Mouse (Mus musculus) hindbrain, postnatal 0 days (tissue): ENCODE measurements around the gene Rmi1. TPM values are rescaled to one million over a fixed set of nuclear protein-coding genes. Genes with fewer than 3 reads are reported as not detected.
"Not testable (repeated sequence)": the region's sequence is repeated elsewhere in the genome, so short reads cannot be mapped to it uniquely, and the experiment has no call there.

Source experiments
- ATAC-seq: fragments of 200-750 bp; cut with Nextera tagmentation; 2 replicates; pipeline ENCODE4 v1.8.0; 2017; ENCODE audit warnings: mild to moderate bottlenecking, moderate TSS enrichment, moderate library complexity
- DNase-seq: peaks from one replicate; pipeline ENCODE4 v3.0.0-alpha.2; 2015; ENCODE audit warnings: low spot score
- H3K27ac ChIP-seq: fragments of 300-500 bp; sonication (generic); 2 replicates; pipeline ENCODE4 v1.5.1; 2014; ENCODE audit warnings: mild to moderate bottlenecking
- H3K27me3 ChIP-seq: fragments of 300-500 bp; sonication (generic); 2 replicates; pipeline ENCODE4 v1.6.1; 2014; ENCODE audit warnings: low read length, mixed read lengths; ENCODE audit not compliant: insufficient read depth
- H3K36me3 ChIP-seq: fragments of 300-500 bp; sonication (generic); 2 replicates; pipeline ENCODE4 v1.6.1; 2014; ENCODE audit warnings: low read length, mixed read lengths; ENCODE audit not compliant: insufficient read depth
- H3K4me1 ChIP-seq: fragments of 300-500 bp; sonication (generic); 2 replicates; pipeline ENCODE4 v1.6.1; 2014; ENCODE audit warnings: antibody characterized with exemption, low read length, mixed read lengths; ENCODE audit not compliant: insufficient read depth
- H3K4me2 ChIP-seq: fragments of 300-500 bp; sonication (generic); 2 replicates; pipeline ENCODE4 v1.6.1; 2014; ENCODE audit warnings: low read depth, mild to moderate bottlenecking, low read length, moderate library complexity, mixed read lengths
- H3K4me3 ChIP-seq: fragments of 300-500 bp; sonication (generic); 2 replicates; pipeline ENCODE4 v1.5.1; 2014; ENCODE audit warnings: low read length
- H3K9ac ChIP-seq: fragments of 300-500 bp; sonication (generic); replicated peaks from 2 replicates; pipeline ENCODE4 v1.6.1; 2014; ENCODE audit warnings: mild to moderate bottlenecking, low read length, moderate library complexity, mixed read lengths
- H3K9me3 ChIP-seq: fragments of 300-500 bp; sonication (generic); 2 replicates; pipeline ENCODE4 v1.6.1; 2016; ENCODE audit warnings: low read length, mixed read lengths
- CTCF ChIP-seq: IDR thresholded peaks from 2 replicates; pipeline ENCODE4 v1.5.1; 2016; ENCODE audit warnings: antibody characterized with exemption, control low read depth, low read depth
- WGBS: fragments of 180-500 bp; shearing (Covaris S2); extraction: QIAGEN DNeasy Blood & Tissue Kit; methylation state at CpG from one replicate; pipeline ENCODE4 v1.1.7; 2014; 5-methylcytosine and 5-hydroxymethylcytosine counted together
- polyA plus RNA-seq: library from polyadenylated mRNA; unstranded; fragments of >200 nt; fragmentation: Nextera tagmentation; extraction: Ambion mirVana; gene quantifications from 2 replicates; pipeline ENCODE4 v1.2.1, GENCODE M21; 2015
- total RNA-seq: library from RNA; depleted of rRNA; stranded (reverse); fragments of >200 nt; gene quantifications from 2 replicates; pipeline ENCODE4 v1.2.3, GENCODE M21; 2014

Gene Rmi1
- total and polyA plus RNA-seq, 2 experiments from 2014 or later: 11.1 to 19.5 TPM

- peak; percentile 18; the same call in 1 of the 2 replicates for TF ChIP-seq CTCF
- peak within 1 kb of the TSS; percentile 87 for H3K4me2 ChIP-seq
- WGBS: 3% methylated on average over 80 of the region's 80 CpGs
- peaks cover 19% of the 10 kb centered on the region for H3K36me3 ChIP-seq
- no peaks in the 10 kb centered on the region for H3K9me3 ChIP-seq
- H3K4me1 ChIP-seq: no peaks in the 10 kb centered on the region; the same call in 1 of the 2 replicates
- H3K4me3 ChIP-seq: peak within 1 kb of the TSS; percentile 63
- no peaks in the 10 kb centered on the region for H3K27me3 ChIP-seq
- DNase-seq (peak; percentile 77), ATAC-seq (peak; percentile 80)
- H3K9ac ChIP-seq: peak within 1 kb of the TSS; percentile 73
- H3K27ac ChIP-seq: peak within 1 kb of the TSS; percentile 62
Observed at GRCm38 (mm10) chr13:58384779-58385546, 17.1 kb upstream of the Rmi1 start, which contains the start of gene 2210016F16Rik. Gene 2210016F16Rik (minus strand): TSS chr13:58385225.

- no peak for DNase-seq
- Histone ChIP-seq H3K9me3 (no peaks in the 10 kb centered on the region), H3K36me3 (peaks cover 24% of the 10 kb centered on the region), H3K4me3 (peak overlapping the region; percentile 63), H3K27ac (peak overlapping the region; percentile 62; the same call in 1 of the 2 replicates), H3K9ac (no peak overlapping the region), H3K27me3 (no peaks in the 10 kb centered on the region), H3K4me1 (no peaks in the 10 kb centered on the region; the same call in 1 of the 2 replicates), H3K4me2 (peak overlapping the region; percentile 87)
- TF ChIP-seq CTCF: no peak
- no peak for ATAC-seq
- 85% methylated on average over 7 of the region's 7 CpGs for WGBS
Observed at GRCm38 (mm10) chr13:58385547-58385920, 16.5 kb upstream of the Rmi1 start.

DNA sequence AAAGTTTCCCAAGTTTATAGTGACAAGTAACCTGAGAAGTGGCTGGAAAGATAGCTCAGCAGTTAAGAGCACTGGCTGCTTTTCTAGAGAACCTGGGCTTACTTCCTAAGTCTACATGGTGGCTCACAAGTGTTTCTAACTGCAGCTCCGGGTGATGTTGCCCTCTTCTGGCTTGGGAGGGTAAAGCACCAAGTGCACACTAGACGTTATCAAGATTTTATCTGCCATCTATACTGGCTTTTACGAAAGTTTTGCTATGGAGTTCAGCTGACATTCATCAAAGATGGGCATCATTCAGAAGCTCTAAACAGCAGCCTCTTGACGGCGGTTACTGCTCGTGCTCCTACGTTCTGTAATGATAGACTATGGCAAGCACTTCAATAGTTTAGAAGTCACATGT is 14.1 kb upstream of the Rmi1 start:
- ATAC-seq: peak; percentile 50
- peak; percentile 87 for TF ChIP-seq CTCF
- 11% methylated on average over 7 of the region's 7 CpGs for WGBS

GRCm38 (mm10) chr13:58388379-58388778 is 13.7 kb upstream of the Rmi1 start:
- no peak for ATAC-seq

More for the DNA sequence above, 14.1 kb upstream of the Rmi1 start:
- DNase-seq: peak; percentile 83
- H3K36me3 ChIP-seq: peaks cover 17% of the 10 kb centered on the region
- H3K4me1 ChIP-seq: no peaks in the 10 kb centered on the region; the same call in 1 of the 2 replicates
- H3K9ac ChIP-seq: no peak overlapping the region
- no peak overlapping the region for H3K4me2 ChIP-seq
- H3K27me3 ChIP-seq: no peaks in the 10 kb centered on the region
- no peak overlapping the region for H3K4me3 ChIP-seq
- no peaks in the 10 kb centered on the region for H3K9me3 ChIP-seq
- H3K27ac ChIP-seq: no peak overlapping the region

DNA sequence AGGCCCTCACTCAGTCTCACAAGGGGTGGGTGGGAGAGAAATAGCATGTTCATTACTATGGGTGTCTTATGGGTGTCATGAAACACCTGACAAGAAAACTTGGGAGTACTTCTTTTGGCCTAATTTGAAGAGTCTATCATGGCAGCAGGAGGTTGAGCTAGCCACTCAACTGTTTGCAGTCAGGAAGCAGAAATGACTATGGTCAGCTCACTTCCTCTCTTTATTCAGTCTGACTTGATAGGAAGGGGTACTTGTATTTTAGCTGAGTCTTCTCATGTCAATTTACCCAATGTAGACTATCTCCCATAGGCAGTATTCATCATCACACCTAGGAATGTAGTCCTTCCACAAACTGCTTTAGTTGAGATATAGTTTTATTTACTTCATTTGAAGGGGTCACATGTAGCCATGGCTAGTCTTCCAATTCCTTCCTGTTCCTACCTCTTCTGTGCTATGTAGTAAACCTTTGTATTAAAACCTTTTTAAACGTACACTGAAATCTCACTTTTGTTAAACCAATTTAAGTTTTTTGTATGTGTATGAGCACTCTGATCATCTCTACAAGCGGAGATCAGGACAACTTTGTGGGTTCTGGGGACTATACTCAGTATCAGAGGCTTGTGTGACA is 12.6 kb upstream of the Rmi1 start:
- DNase-seq (no peak), ATAC-seq (no peak)
- no peak overlapping the region for H3K4me3 ChIP-seq
- H3K4me1 ChIP-seq: no peaks in the 10 kb centered on the region; the same call in 1 of the 2 replicates
- peaks cover 26% of the 10 kb centered on the region for H3K36me3 ChIP-seq
- H3K9me3 ChIP-seq: no peaks in the 10 kb centered on the region
- no peak for TF ChIP-seq CTCF
- no peak overlapping the region for H3K27ac ChIP-seq
- H3K27me3 ChIP-seq: no peaks in the 10 kb centered on the region
- no peak overlapping the region for H3K4me2 ChIP-seq
- no peak overlapping the region for H3K9ac ChIP-seq
- WGBS: 83% methylated on average over 2 of the region's 2 CpGs

More at GRCm38 (mm10) chr13:58388379-58388778, 13.7 kb upstream of the Rmi1 start:
- no peak for DNase-seq
- no peak overlapping the region for H3K4me3 ChIP-seq
- no peaks in the 10 kb centered on the region; the same call in 1 of the 2 replicates for H3K4me1 ChIP-seq
- no peak overlapping the region for H3K4me2 ChIP-seq
- H3K36me3 ChIP-seq: peaks cover 19% of the 10 kb centered on the region
- H3K27ac ChIP-seq: no peak overlapping the region
- WGBS: 62% methylated on average over 3 of the region's 3 CpGs
- TF ChIP-seq CTCF: no peak
- no peaks in the 10 kb centered on the region for H3K9me3 ChIP-seq
- H3K27me3 ChIP-seq: no peaks in the 10 kb centered on the region
- no peak overlapping the region for H3K9ac ChIP-seq

GRCm38 (mm10) chr13:58394392-58394791 is 7.7 kb upstream of the Rmi1 start:
- H3K27ac ChIP-seq, H3K4me1 ChIP-seq, H3K9ac ChIP-seq, DNase-seq, H3K27me3 ChIP-seq, ATAC-seq, H3K9me3 ChIP-seq, H3K4me2 ChIP-seq, H3K4me3 ChIP-seq: not testable (repeated sequence)
- peaks cover 54% of the 10 kb centered on the region for H3K36me3 ChIP-seq
- 92% methylated on average over 11 of the region's 11 CpGs for WGBS
